Mouse (Mus musculus) megakaryocyte progenitor cell, adult 5-6 weeks (primary cell): ENCODE measurements around the gene Pcare. TPM values are rescaled to one million over a fixed set of nuclear protein-coding genes. Genes with fewer than 3 reads are reported as not detected.

Experiments used
- ATAC-seq: replicated peaks from 2 replicates; pipeline ENCODE4 v1.8.0; 2016; ENCODE audit warnings: mild to moderate bottlenecking, moderate TSS enrichment, inconsistent platforms; ENCODE audit not compliant: poor library complexity
- total RNA-seq, 2 experiments: library from RNA; stranded (forward) in 1 of 2; stranded (reverse) in 1 of 2; fragments of 157-497, 149-512 nt in 1 of 2; fragments of 200-1000 nt in 1 of 2; gene quantifications; 2 replicates each; pipeline versions ENCODE4 v1.2.3 to v1.2.4; 2015 to 2017

Gene Pcare
- total RNA-seq, 2 experiments from 2014 or later, result not detected

DNA sequence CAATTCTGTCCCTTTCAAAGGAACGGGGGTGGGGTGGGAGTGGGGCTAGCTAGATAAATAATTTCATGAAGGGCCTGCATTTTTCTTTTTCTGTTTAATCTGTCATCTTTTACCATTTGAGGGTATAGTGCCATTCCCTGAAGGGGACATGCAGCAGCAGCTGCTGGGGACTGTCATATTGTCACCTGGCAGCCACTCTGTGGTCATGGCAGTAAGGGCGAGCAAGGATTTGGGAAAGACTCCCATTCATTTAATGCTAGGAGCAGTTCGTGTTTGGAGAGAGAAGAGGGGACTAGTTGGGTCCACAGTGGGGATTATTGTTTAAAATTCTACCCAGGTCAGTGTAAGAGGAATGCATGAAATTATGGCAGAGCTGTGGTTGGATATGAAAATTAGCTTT is 16.3 kb downstream of the Pcare start:
- no peak for ATAC-seq

DNA sequence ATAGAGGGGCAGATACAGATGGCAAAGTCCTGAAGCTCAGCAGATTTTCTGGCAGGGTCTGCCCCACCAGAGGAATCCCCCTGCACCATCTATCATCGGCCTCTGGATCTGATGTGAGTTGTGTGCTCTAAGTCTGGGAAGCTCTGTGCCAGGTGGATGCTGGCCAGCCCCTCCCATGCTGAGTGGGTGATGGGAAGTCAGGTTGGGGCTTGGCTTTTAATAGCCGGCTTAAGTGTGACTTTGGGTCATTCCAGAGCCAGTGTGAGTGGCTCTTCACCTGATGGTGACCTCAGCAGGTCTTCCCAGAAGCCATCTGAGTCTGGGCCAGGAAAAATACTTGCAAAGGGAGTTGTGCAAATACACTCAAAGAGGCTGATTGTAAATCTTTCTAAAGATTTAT is 22.0 kb downstream of the Pcare start:
- ATAC-seq, result no peak

DNA sequence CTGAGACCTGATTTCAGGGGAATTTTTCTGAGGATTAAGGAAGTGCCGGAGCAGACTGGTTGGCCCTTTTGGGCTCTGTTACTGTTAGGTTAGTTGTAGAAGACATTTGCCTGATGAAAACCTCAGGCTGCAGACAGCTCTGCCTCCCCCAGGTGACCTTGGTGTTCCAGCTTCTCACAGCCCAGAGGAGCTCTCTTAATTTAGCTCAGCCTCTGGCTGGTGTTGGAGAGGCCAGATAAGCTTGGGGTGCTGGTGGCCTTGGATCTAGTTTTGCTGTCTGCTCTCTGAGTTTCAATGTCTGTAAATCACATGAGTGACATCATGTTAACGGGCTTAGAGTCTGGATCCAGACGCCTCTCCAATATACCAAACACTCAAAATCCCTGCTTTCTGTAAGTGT is 31.7 kb downstream of the Pcare start:
- no peak for ATAC-seq

DNA sequence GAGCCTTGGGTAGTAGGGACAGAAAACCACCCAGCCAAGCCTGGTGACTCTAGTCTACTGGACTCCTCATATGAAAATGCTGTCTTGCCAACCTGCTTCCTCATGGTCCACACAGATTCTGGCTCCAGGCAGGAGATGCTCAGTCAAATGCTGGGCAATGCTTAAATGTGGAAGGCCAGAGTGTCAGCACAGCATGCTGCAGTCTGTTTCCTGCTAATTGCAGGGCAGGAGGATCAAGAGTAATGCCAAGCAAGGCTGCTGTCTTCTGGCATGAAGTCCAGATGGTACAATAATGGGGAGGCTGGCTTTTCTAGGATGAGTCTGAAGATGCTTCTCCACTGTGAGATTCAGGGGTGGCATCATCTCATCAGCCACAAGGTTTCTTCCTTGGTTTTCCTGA is 32.3 kb downstream of the Pcare start:
- no peak for ATAC-seq

DNA sequence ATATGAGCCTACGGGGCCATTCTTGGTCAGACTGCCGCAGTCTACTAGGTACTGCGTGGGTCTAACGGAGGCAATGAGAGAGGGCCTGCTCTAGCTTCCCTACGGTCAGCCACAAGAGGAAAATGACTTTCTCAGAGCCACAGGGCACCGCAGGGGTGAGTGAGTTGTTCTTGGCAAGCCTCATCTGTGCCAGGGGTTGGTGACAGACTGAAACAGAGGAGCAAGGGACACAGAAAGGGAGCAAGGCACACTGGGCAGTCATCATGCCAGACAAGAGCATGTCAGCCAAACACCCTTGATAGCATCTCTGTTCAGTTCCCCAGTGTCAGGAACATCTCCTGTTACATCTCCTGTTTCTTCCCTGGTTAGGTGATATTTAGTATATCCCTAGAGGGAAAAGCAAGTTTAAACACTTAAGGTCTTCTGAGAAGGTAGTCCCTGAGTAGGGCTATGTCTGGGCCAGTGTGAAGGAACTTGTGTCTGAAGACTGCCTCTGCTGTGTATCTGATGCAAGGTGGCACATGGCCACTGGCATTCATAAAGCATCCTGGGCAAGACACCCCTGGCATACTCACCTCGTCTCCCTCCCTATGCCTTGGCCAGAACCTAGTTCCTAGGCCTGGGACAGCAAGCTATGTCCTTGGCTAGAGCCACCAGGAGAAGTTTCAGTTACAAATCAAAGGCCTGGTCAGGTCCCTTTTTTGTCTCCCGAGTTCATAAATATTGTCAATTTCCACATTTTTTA is 34.6 kb downstream of the Pcare start:
- ATAC-seq, result no peak

DNA sequence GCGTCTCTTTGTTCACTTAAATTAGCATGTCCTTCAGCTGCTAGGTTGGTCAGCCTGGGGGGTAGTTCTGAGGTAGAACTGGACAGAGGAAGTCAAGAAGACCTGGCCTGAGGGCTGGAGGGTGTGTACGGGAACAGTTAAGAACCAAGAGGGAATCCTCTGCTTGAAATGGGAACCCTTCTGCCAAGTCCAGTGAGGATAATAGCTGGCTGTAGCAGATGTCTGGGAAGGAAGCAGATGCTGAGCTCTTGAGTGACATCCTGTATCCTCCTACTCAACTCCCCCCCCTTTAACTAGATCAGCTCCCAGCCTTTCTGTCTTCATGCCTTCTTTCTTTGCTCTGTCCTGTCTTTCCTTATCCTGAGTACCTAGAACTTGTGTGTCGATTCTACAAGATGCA is 37.7 kb downstream of the Pcare start:
- no peak for ATAC-seq

DNA sequence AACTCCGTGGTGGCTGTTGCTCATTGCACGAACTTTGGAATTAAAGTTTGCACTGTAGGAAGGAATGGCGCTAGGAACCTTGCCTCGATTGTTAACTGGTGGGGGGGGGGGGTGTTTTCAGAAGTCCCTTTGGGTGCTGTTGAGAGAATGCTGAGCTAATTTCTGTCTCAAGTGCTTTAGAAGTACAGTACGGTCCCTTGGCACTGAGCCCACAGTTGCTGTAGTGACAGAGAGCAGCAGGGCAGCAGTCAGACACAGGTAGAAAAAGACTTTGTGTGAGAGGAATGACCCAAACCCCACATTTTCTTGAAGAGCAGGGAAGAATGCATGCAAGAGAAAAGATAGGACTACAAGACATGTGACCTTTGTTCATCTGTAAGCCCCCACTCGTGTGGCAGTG is 40.4 kb downstream of the Pcare start:
- no peak for ATAC-seq

DNA sequence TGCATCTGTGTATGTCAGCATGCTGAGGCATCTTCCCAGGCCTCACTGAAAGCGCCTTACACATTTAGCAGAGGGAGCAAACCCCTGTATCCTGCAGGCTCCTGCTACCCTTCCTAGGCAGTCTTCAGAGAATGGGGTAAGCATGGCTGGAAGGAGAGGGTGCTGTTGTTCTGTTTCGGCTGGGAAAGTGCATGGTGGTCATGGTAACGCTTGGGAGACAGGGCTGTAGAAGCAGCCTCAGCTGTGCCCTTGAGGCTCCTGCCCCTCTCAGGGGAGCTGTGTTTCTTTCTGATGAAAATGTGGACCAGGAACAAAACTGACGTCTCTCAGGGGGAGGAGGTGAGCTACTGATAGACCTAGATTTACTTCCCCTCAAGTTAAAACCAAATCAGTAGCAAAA is 45.0 kb downstream of the Pcare start:
- ATAC-seq, result no peak

DNA sequence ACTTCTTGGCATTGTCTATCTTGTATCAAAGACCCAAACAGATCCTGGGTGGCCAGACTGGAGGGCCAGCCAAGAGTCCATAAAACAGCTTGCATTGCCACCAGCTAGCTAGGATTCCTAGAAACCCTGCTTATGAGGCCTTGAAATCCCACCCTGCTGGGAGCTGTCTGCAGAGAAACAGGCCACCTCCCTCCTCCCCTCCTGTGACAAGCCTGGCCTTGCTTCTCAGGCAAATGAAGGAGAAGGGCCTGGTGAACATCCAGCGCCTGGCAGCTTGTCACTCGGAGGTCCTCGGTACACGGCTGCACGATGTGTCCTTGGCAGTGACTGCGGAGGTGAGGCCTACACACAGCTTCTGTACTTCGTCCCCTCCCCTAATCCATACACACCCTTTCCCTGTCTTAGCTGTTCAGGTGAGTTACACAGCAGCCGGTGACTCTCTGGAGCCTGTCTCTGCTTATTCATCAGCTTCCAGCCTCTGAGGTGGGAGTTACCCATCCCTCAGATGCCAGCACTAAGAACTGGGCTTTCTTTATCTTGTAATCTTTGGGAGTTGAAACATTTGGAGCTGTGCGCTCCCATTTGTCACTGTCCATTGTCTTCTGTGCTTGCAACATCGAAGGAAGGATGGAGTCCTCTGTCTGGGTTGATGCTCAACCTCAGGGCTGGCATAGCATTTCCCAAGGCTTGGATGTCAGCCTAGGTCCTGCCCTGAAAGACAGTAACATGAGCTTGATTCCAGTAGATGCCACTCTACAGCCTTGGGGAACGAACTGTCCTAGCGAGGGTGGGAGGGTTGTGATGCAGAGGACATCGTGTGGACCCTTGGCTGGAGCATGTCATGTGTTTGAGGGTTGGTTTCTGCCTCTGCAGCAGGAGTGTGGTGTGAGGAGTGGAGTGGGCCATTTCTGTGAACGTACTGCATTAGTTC is 46.9 kb downstream of the Pcare start:
- no peak for ATAC-seq

DNA sequence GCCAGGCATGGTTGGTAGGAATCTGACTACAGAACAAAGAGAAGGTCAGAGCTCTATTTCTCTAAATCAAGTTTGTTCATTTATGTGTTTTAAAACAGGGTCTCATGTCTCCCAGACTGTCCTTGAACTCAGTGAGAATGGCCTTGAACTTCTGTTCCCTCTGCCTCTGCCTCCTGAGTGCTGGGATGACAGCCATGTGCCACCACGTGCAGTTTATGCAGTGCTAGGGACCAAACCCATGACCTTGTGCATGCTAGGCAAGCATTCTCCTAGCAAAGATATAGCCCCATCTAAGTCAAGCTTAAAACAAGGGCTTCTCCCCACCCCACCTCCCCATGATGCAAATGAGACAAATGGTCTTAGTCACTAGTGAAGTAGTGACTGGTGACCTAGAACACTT is 47.6 kb downstream of the Pcare start:
- no peak for ATAC-seq

DNA sequence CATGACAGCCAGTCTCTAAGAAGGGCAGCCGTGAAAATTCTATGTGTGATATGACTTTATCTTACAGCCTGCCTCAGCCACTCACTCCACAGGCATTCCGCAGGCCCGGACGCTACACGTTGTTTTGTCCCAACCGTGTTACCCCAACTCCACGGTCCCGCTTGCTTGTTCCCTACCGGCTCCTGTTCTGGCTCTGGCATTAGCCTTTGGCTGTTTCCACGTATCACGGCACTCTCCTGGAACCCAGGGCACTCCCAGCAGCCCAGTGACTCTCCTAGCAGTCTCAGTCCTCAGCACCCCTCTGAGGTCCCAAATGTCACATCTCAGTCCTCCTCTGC is 54.1 kb downstream of the Pcare start:
- ATAC-seq, result no peak

DNA sequence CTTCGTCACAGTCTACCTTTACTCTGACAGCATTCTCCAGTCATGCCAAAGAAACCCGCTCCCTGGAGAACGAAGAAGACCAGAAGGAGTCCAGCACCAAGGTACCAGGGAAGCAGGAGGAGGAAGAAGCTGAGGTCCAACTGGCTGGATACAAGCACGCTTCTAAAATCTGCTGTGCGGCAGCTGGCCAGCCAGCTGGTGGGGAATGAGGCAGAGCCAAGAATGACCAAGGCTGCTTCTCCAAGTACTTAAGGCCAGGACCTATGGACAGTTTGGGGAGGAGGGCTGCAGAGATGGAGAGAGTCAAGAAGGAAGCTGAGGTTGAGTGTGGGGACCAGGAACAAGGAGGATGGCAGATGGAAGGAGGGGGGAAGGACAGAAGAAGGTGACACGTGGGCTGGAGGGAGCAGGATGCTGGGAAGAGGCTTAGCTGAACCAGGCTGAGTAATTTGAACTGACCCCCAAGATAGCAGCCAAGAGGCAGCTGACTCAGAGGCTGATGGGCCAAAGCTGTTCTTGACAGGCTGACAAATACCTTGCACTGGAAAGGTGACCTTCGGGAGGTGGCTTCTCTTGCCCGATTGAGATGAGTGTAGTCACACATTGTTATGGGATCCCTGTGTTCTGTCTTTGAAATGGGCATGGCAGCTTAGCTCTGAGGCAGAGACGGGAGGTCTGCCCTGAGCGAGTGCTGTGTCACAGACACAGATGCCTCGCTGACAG is 54.6 kb downstream of the Pcare start:
- no peak for ATAC-seq

DNA sequence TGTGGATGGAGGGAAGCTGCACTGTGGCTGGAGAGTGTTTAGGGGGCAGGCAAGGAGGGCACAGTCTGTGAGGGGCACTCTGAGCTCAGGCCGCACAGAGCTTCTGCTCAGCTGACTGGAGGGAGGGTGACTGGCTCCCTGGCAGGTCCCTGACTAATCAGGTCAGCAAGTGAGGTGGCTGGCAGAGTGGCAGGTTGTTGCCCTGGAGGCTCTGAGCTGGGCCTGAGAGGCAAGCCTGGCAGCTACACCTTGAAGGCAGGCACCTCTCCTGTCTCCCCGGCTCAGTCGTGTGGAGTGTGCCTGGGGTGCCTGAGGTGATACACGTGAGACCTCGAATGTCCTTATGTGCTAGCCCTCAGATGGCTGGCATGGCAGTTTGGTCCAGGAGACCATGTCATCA is 56.3 kb downstream of the Pcare start:
- no peak for ATAC-seq

DNA sequence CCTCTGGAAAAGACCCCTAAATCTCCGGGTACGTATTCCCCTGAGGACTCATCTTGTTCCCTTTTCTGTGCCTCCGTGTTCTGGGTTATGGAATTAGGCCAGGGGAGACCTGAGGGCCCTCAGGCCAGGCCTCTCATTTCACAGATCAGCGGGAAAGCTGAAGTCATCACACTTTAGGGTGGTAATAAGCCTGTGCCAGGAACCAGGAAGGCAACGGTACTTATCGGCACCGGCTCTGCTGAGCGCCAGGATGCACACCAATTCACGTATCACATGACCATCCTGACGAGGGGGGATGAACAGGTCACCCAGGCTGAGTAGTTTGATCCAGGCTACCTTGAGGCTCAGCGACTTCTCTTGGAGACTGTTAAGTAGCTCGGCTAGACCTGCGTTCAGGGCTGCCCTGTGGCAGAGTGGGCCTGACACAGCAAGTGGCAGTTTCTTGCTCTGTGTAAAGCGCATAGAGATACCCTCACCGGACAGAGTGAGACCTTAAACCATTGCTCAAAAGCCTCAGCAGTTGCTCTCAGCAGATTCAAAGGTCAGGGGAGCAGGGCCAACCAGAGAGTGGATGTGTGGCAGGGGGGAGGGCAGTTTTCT is 56.9 kb downstream of the Pcare start:
- ATAC-seq, result no peak

DNA sequence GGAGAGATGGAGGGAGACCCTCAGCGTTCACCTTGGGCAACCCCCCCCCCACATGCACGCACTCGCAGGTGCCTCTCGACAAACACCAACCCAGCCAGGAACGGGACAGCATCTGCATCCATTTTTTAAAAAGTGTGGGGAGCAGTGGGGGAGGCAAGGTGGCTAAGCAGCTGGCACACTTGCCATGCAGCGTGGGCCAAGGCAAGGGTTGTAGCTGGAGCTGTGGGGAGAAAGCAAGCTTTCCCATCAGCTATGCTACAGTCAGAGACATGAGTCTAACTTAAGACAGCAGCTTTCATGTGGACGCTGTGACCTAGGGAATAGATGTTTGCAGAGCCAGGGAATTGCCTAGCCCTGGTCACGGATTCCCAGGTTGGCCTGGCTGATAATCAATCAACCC is 57.5 kb downstream of the Pcare start:
- ATAC-seq, result no peak

DNA sequence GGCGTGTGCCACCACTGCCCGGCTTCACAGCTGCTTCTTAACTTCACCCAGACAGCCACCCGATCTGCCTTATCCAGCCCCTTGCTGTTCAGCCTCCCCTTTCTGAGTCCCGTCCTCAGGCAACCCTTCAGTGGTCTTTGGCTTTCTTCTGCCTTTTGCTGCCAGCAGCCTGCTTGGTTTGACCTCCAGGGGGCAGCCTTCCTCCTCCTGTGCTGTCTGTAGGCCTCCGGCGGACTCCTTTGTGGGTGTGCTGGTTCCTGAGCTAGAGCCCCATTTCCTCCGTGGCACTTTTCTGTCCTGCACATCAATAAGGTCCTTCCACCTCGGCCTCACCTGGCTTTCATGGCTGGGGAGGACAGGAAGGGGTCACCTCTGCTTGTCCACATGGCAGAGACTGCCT is 58.9 kb downstream of the Pcare start:
- peak; percentile 42; the same call in 1 of the 2 replicates for ATAC-seq

Other genes starting within 250 kb of the Pcare start
- 51.2 and 57.3 TPM in 2 replicates for gene Ndc80, start 226.0 kb downstream of the Pcare start, total RNA-seq (2015)
- 75.0 and 91.7 TPM in 2 replicates for gene Ndc80, start 226.0 kb downstream of the Pcare start, total RNA-seq (2017)
- gene Spdya, start 200.8 kb downstream of the Pcare start, total RNA-seq (2015), result not detected in 2 replicates
- gene Spdya, start 200.8 kb downstream of the Pcare start, total RNA-seq (2017), result not detected in 2 replicates
- 127 and 140 TPM in 2 replicates for gene Wdr43, start 137.0 kb downstream of the Pcare start, total RNA-seq (2015)
- 312 and 380 TPM in 2 replicates for gene Wdr43, start 137.0 kb downstream of the Pcare start, total RNA-seq (2017)
- not detected in 2 replicates for gene Togaram2, start 79.6 kb downstream of the Pcare start, total RNA-seq (2015)
- 0.03 TPM in 1 of 2 replicates, not detected in the other for gene Togaram2, start 79.6 kb downstream of the Pcare start, total RNA-seq (2017)
- 0.89 TPM in 1 of 2 replicates, not detected in the other for gene Clip4, start 15.6 kb upstream of the Pcare start, total RNA-seq (2015)
- gene Clip4, start 15.6 kb upstream of the Pcare start, total RNA-seq (2017), result 0.17 TPM in 1 of 2 replicates, not detected in the other